Mouse (Mus musculus) heart, embryonic 13.5 days (tissue): ENCODE data around the gene Tepp. TPM values are rescaled to one million over a fixed set of nuclear protein-coding genes. Genes with fewer than 3 reads are reported as not detected.

Experiments
- ATAC-seq: fragments of 200-750 bp; cut with Nextera tagmentation; 2 replicates; pipeline ENCODE4 v1.8.0; 2017; ENCODE audit warnings: moderate TSS enrichment; ENCODE audit not compliant: insufficient number of reproducible peaks, low FRiP score, low TSS enrichment; ENCODE audit errors: extremely low read depth
- H3K27ac ChIP-seq: fragments of 300-500 bp; sonication (generic); replicated peaks from 2 replicates; pipeline ENCODE4 v1.5.1; 2015; ENCODE audit warnings: moderate library complexity, mild to moderate bottlenecking, inconsistent platforms
- H3K27me3 ChIP-seq: fragments of 300-500 bp; sonication (generic); replicated peaks from 2 replicates; pipeline ENCODE4 v1.6.1; 2015; ENCODE audit warnings: mild to moderate bottlenecking, inconsistent platforms
- H3K36me3 ChIP-seq: fragments of 300-500 bp; sonication (generic); 2 replicates; pipeline ENCODE4 v1.6.1; 2015; ENCODE audit warnings: mild to moderate bottlenecking, inconsistent platforms
- H3K4me1 ChIP-seq: fragments of 300-500 bp; sonication (generic); 2 replicates; pipeline ENCODE4 v1.6.1; 2015; ENCODE audit warnings: inconsistent platforms
- H3K4me2 ChIP-seq: fragments of 300-500 bp; sonication (generic); 2 replicates; pipeline ENCODE4 v1.6.1; 2015; ENCODE audit warnings: inconsistent platforms, mild to moderate bottlenecking, moderate library complexity
- H3K4me3 ChIP-seq: fragments of 300-500 bp; sonication (generic); 2 replicates; pipeline ENCODE4 v1.5.1; 2015; ENCODE audit warnings: moderate library complexity, mild to moderate bottlenecking, inconsistent platforms
- H3K9ac ChIP-seq: fragments of 300-500 bp; sonication (generic); 2 replicates; pipeline ENCODE4 v1.6.1; 2015; ENCODE audit warnings: inconsistent platforms, mild to moderate bottlenecking, moderate library complexity
- H3K9me3 ChIP-seq: fragments of 300-500 bp; sonication (generic); 2 replicates; pipeline ENCODE4 v1.6.1; 2016; ENCODE audit warnings: inconsistent platforms
- WGBS: fragments of 180-500 bp; shearing (Covaris S2); methylation state at CpG from one replicate; pipeline ENCODE4 v1.1.7; 2015; ENCODE audit warnings: mixed read lengths; 5-methylcytosine and 5-hydroxymethylcytosine counted together
- polyA plus RNA-seq: library from polyadenylated mRNA; unstranded; fragments of >200 nt; fragmentation: Nextera tagmentation; extraction: Ambion mirVana; gene quantifications from 2 replicates; pipeline ENCODE4 v1.2.1, GENCODE M21; 2015

Gene Tepp
- polyA plus RNA-seq, 1 experiment from 2014 or later = 0.40 TPM

GRCm38 (mm10) chr8:95306431-95306830, 3.9 kb upstream of the Tepp start, which contains the start of gene Cngb1:
Gene Cngb1 (minus strand): TSS chr8:95306585.
- 0 out of 2 replicates have a peak, but pooled peaks cover 8% of the 10 kb centered on the region for H3K4me1 ChIP-seq
- 0 out of 2 replicates have a peak within 1 kb of the TSS, but pooled peaks have one; percentile 14 for H3K9ac ChIP-seq
- H3K4me3 ChIP-seq = no peak within 1 kb of the TSS
- no peak for ATAC-seq
- no peaks in the 10 kb centered on the region for H3K9me3 ChIP-seq
- no peak within 1 kb of the TSS for H3K4me2 ChIP-seq
- H3K27me3 ChIP-seq = 0 out of 2 replicates have a peak, but pooled peaks cover 12% of the 10 kb centered on the region
- WGBS = 41% methylated on average over 6 of the region's 6 CpGs
- no peaks in the 10 kb centered on the region for H3K36me3 ChIP-seq
- H3K27ac ChIP-seq = no peak within 1 kb of the TSS

GRCm38 (mm10) chr8:95312836-95313235, 2.5 kb downstream of the Tepp start:
- Histone ChIP-seq H3K4me3 (no peak overlapping the region), H3K27me3 (no peaks in the 10 kb centered on the region), H3K9me3 (no peaks in the 10 kb centered on the region), H3K36me3 (no peaks in the 10 kb centered on the region), H3K27ac (no peak overlapping the region), H3K4me1 (0 out of 2 replicates have a peak, but pooled peaks cover 3% of the 10 kb centered on the region), H3K4me2 (no peak overlapping the region), H3K9ac (no peak overlapping the region)
- 63% methylated on average over 18 of the region's 18 CpGs for WGBS
- no peak for ATAC-seq

- Histone ChIP-seq H3K4me3 (no peak overlapping the region), H3K9me3 (no peaks in the 10 kb centered on the region), H3K4me1 (0 out of 2 replicates have a peak, but pooled peaks cover 3% of the 10 kb centered on the region), H3K27me3 (0 out of 2 replicates have a peak, but pooled peaks cover 4% of the 10 kb centered on the region), H3K9ac (no peak overlapping the region), H3K4me2 (no peak overlapping the region), H3K27ac (no peak overlapping the region), H3K36me3 (no peaks in the 10 kb centered on the region)
- 77% methylated on average over 6 of the region's 6 CpGs for WGBS
- no peak for ATAC-seq
These were observed 3.5 kb downstream of the Tepp start for GRCm38 (mm10) chr8:95313857-95314256.

DNA sequence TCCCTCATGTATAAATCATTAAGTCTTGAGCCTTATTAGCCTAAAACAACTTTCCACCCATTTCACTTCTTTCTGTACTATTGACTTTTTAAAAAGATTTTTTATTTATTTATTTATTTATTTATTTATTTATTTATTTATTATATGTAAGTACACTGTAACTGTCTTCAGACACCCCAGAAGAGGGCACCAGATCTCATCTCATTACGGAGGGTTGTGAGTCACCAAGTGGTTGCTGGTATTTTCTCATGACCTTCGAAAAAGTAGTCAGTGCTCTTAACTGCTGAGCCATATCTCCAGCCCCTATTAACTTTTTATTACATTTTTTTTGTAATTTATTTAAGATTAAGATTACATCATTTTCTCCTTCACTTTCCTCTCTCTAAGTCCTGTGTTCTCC, 4.3 kb downstream of the Tepp start:
- 57% methylated on average over 2 of the region's 2 CpGs for WGBS
- no peak for ATAC-seq
- no peak overlapping the region for H3K4me2 ChIP-seq

GRCm38 (mm10) chr8:95315350-95315749, 5.0 kb downstream of the Tepp start:
- H3K27me3 ChIP-seq = peaks cover 14% of the 10 kb centered on the region
- no peak overlapping the region for H3K27ac ChIP-seq
- peaks cover 6% of the 10 kb centered on the region for H3K4me1 ChIP-seq
- no peak overlapping the region for H3K9ac ChIP-seq
- whole genome bisulfite sequencing = 87% methylated on average over 1 of the region's 1 CpGs
- no peaks in the 10 kb centered on the region for H3K9me3 ChIP-seq
- H3K4me3 ChIP-seq = no peak overlapping the region
- ATAC-seq = no peak
- no peak overlapping the region for H3K4me2 ChIP-seq
- no peaks in the 10 kb centered on the region for H3K36me3 ChIP-seq

More for the DNA sequence above, 4.3 kb downstream of the Tepp start:
- H3K27me3 ChIP-seq = peaks cover 10% of the 10 kb centered on the region
- H3K36me3 ChIP-seq = no peaks in the 10 kb centered on the region
- no peak overlapping the region for H3K9ac ChIP-seq
- H3K4me1 ChIP-seq = 0 out of 2 replicates have a peak, but pooled peaks cover under 1% of the 10 kb centered on the region
- no peak overlapping the region for H3K4me3 ChIP-seq
- H3K27ac ChIP-seq = no peak overlapping the region
- no peaks in the 10 kb centered on the region for H3K9me3 ChIP-seq

DNA sequence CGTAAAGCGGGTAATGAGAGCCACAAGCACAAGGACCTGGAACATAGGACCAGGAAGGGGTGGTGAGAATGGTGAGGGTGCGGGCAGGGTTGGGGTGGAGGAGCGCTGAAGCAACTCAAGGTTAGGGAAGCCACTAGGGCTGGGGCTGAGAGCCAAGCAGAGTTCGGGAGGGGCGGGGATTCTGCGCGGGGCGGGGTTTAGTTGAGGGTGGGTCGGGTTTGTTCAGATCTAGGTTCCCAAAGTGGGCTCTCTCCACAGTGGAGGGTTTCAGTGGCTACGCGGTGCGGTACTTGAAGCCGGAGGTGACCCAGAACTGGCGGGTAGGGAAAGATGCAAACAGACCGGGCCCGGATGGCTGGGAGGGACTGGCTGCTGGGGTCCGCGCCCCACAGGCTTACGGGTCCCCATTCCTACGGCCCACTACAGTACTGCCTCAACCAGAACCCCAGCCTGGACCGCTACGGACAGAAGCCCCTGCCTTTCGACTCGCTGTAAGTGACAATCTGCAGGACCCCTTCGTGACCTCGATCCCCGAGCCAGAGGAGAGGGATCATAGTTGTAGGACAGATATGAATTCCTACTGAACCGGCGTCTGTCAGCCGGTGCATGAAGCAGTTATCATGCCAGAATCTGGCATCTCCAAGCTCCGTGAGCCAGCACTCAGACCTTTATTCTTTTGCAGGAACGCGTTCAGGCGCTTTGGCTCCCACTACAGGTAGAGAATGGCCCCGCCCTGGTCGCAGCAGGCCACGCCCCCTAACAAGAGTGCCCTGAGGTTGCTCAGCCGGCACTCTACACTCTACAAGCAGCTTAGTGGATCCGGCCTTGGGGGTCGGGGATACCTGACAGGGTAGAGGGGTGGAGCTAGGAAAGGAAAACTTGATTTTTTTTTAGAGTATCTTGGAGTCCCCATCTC, 10.1 kb downstream of the Tepp start:
- Histone ChIP-seq H3K4me2 (peak overlapping the region; percentile 87), H3K9ac (peak overlapping the region; percentile 76), H3K27ac (no peak overlapping the region), H3K36me3 (peaks cover 20% of the 10 kb centered on the region), H3K4me3 (peak overlapping the region; percentile 52), H3K27me3 (peaks cover 14% of the 10 kb centered on the region), H3K4me1 (peaks cover 44% of the 10 kb centered on the region), H3K9me3 (no peaks in the 10 kb centered on the region)
- 3% methylated on average over 41 of the region's 41 CpGs for WGBS
- 0 out of 2 replicates have a peak, but pooled peaks have one; percentile 29 for ATAC-seq

- no peak overlapping the region for H3K4me2 ChIP-seq
- no peak overlapping the region for H3K4me3 ChIP-seq
- peaks cover 14% of the 10 kb centered on the region for H3K27me3 ChIP-seq
- peaks cover 60% of the 10 kb centered on the region for H3K4me1 ChIP-seq
- ATAC-seq = no peak
- no peaks in the 10 kb centered on the region for H3K9me3 ChIP-seq
- H3K36me3 ChIP-seq = peaks cover 46% of the 10 kb centered on the region
- whole genome bisulfite sequencing = 59% methylated on average over 3 of the region's 3 CpGs
- H3K27ac ChIP-seq = no peak overlapping the region
- H3K9ac ChIP-seq = no peak overlapping the region
These were observed 12.8 kb downstream of the Tepp start for GRCm38 (mm10) chr8:95323201-95323600.

GRCm38 (mm10) chr8:95324646-95325045, 14.3 kb downstream of the Tepp start:
- ATAC-seq = no peak
- H3K4me1 ChIP-seq = peaks cover 65% of the 10 kb centered on the region
- H3K4me3 ChIP-seq = no peak overlapping the region
- no peak overlapping the region for H3K27ac ChIP-seq
- no peaks in the 10 kb centered on the region for H3K9me3 ChIP-seq
- H3K27me3 ChIP-seq = peaks cover 4% of the 10 kb centered on the region
- H3K4me2 ChIP-seq = no peak overlapping the region
- 44% methylated on average over 5 of the region's 5 CpGs for WGBS
- peak overlapping the region; percentile 29 for H3K9ac ChIP-seq
- H3K36me3 ChIP-seq = peaks cover 61% of the 10 kb centered on the region

DNA sequence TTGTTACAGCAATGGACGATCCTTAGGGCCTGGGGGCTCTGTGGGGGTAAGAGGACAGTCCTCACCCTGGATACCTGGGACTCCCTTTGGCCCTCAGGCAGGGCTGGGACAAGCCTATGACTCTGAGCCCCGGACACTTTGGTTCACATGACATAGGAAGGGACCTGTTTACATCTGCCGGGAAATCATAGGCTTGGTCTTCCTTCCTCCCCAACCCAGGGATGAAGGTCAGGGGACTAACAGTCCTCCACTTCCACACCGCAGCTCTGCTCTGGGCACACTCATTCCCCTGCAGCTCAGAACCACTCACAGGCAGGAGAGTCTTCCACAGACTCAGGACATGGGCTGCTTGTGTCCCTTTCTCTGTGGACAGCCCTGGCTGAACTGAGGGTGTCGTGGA, 16.5 kb downstream of the Tepp start:
- 73% methylated on average over 5 of the region's 5 CpGs for WGBS
- Histone ChIP-seq H3K27ac (no peak overlapping the region), H3K4me2 (no peak overlapping the region), H3K27me3 (no peaks in the 10 kb centered on the region), H3K9me3 (no peaks in the 10 kb centered on the region), H3K4me1 (peaks cover 64% of the 10 kb centered on the region), H3K4me3 (no peak overlapping the region), H3K36me3 (peaks cover 61% of the 10 kb centered on the region), H3K9ac (no peak overlapping the region)
- no peak for ATAC-seq

DNA sequence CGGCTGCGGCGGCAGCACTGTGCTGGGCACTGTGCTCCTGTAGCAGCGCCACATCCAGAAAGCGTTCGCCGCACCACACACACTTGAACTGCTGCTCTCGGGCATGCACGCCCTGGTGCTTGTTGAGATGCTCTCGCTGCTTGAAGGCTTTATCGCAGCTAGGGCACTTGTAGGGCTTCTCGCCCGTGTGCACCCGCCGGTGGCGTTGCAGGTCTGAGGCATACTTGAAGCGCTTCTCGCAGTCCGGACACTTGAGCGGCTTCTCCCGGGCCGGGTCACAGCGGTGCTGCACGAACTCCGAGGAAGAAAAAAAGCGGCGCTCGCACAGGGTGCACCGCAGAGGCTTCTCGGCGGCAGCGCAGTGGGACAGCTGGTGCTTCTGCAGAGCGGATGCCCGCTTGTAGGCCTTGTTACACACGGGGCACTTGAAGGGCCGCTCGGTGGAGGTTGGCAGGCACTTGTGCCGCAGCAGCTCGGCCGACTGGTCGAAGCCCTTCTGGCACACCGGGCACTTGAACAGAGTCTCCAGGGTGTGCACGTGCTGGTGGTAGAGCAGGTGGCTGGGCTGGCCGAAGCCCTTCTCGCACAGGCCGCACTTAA, 17.6 kb downstream of the Tepp start:
- no peaks in the 10 kb centered on the region for H3K27me3 ChIP-seq
- no peak overlapping the region for H3K4me2 ChIP-seq
- WGBS = 81% methylated on average over 46 of the region's 46 CpGs
- H3K4me3 ChIP-seq = no peak overlapping the region
- peaks cover 61% of the 10 kb centered on the region for H3K36me3 ChIP-seq
- peaks cover 58% of the 10 kb centered on the region for H3K4me1 ChIP-seq
- no peak overlapping the region for H3K27ac ChIP-seq
- no peaks in the 10 kb centered on the region for H3K9me3 ChIP-seq
- ATAC-seq = no peak
- H3K9ac ChIP-seq = no peak overlapping the region

DNA sequence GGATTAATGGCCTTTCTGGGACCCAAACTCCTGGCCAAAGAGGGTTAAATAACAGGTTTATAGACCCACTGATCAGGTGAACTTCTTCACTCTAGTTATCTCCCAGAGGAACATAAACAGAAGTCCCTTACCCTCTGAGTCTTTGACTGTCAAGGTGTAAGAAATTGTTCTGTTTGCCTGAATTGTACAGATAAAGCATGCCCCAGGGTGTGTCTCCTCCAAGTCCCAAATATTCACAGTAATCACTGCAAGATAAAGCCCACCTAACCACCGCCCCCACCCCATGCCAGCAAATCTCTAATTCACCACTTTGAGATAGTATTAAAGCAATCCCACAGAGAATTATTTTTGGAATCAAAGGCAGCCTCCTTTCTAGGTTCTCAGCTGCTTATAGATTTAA, 20.0 kb downstream of the Tepp start:
- H3K4me3 ChIP-seq = peak overlapping the region; percentile 96
- 37% methylated on average over 1 of the region's 1 CpGs for WGBS
- H3K4me1 ChIP-seq = peaks cover 44% of the 10 kb centered on the region
- H3K27ac ChIP-seq = peak overlapping the region; percentile 99
- no peaks in the 10 kb centered on the region for H3K9me3 ChIP-seq
- ATAC-seq = no peak
- peak overlapping the region; percentile 93 for H3K4me2 ChIP-seq
- H3K27me3 ChIP-seq = no peaks in the 10 kb centered on the region
- peak overlapping the region; percentile 95 for H3K9ac ChIP-seq
- peaks cover 61% of the 10 kb centered on the region for H3K36me3 ChIP-seq
